Mouse (Mus musculus) inflammation-experienced regulatory T-cells, adult 6 months (primary cell): Measurements from ENCODE around the gene Thnsl2. TPM values are rescaled to one million over a fixed set of nuclear protein-coding genes. Genes with fewer than 3 reads are reported as not detected.

ENCODE experiments used
- ATAC-seq: one replicate; pipeline ENCODE4 v1.8.0; 2017
- polyA plus RNA-seq, 3 experiments: library from polyadenylated mRNA; unstranded; fragments of 100-300 nt; shearing (Covaris generic); gene quantifications; one replicate each; pipeline ENCODE4 v1.2.1; 2017

Gene Thnsl2
- polyA plus RNA-seq, 3 experiments from 2014 or later, result 0.97 to 2.7 (median 2.1) TPM

GRCm38 (mm10) chr6:71131038-71131437 lies 13.2 kb downstream of the Thnsl2 start:
- ATAC-seq, result no peak

- no peak for ATAC-seq
Observed at GRCm38 (mm10) chr6:71130269-71130668, 14.0 kb downstream of the Thnsl2 start.

- no peak for ATAC-seq
Observed at GRCm38 (mm10) chr6:71129071-71129470, 15.2 kb downstream of the Thnsl2 start.

- no peak for ATAC-seq
Observed at GRCm38 (mm10) chr6:71126290-71126689, 17.9 kb downstream of the Thnsl2 start.

DNA sequence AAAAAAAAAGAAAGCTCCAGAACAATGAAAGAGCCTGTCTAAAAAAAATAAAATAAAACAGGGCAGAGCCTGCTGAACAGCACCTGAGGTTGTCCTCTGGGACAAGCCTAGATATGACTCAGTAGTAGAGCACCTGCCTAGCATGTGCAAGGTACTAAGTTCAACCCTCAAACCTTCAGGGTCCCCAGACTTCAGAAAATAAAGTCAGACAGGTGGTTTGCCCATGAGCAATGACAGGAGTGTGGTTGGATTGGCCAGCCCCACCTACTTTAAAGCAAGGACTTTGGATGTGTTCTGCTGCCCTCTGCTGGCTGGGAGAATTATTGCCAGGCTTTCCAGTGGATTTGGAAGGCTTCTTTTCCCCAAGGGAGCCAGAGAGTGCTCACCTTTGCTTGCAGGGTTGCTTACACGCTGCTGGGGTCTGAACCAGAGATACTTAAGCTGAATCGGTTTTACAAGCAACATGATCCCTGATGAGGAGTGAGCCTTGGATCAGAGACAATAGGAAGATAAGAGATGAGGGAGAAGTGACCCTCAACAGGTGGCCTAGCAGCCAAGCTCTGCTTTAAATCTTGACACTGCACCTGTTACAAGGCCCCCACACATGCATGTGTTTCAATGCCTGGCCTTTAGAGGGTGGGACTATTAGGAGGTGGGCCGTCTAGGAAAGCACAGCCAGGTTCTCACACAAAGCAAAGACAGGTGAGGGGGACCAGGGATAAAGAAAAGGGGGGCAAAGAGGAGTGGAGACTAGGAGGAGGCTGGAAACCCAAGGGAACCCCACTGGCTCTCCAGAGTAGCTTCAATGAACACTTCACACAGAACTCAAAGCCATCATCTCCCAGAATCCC lies 19.0 kb downstream of the Thnsl2 start:
- peak; percentile 87 for ATAC-seq

GRCm38 (mm10) chr6:71119577-71120254 lies 24.5 kb downstream of the Thnsl2 start:
- peak; percentile 56 for ATAC-seq

GRCm38 (mm10) chr6:71111419-71112113 lies 32.7 kb downstream of the Thnsl2 start:
- no peak for ATAC-seq

DNA sequence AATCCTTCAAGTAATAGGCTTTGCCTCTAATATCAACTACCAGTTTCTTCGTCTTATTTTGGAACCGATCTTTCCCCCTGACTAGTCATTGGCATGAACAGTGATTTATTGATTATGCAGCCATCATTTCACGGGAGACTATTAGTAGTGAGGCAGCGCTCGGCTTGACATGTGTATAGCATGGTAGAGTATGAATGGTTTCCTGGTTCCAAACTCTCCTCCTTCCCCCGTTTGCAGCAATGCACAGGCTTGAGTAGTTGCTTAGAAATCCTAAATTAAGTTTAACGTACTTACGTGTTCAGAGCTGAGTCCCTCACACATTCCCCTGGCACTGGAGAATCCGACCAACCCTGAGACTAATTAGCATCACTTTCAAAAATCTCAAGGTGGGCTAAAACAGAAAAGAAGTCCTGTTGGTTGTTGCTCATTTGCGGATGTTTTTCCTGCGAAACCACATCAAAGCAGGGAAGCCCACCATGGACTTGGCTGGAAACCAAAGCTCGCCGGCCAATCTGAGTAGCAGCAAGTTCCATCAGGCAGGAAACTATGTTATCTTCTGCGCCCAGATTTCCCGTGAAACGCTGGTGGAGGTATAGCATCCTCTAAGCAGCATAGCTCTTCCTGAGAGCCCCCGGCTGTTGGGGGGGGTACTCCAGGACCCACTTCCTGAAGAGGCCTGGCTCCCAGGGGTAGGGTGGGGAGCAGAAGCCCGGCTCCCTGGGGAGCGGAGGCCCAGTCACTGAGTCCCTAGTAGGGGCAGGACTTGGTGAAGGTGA lies 37.9 kb downstream of the Thnsl2 start:
- ATAC-seq, result no peak

DNA sequence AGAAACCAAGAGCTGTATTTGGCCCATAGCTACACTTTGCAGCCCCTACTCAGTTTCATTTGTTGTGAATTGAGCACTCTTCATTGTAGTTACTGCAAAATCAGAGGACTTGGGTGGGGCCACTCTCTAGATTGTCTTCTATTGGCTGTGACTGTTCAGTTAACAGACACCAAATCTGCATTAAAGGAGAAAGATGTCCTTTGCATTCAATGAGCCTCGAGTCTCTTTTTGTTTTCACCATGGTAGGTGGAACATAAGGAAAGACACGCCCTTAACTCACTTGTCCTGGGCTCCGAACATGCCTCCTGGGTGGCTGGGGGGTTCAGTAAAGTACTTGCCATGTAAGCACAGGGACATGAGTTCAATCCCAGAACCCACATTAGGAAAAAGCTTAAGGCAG lies 48.1 kb downstream of the Thnsl2 start:
- ATAC-seq, result no peak

- no peak for ATAC-seq
Observed at GRCm38 (mm10) chr6:71094693-71095092, 49.5 kb downstream of the Thnsl2 start.

DNA sequence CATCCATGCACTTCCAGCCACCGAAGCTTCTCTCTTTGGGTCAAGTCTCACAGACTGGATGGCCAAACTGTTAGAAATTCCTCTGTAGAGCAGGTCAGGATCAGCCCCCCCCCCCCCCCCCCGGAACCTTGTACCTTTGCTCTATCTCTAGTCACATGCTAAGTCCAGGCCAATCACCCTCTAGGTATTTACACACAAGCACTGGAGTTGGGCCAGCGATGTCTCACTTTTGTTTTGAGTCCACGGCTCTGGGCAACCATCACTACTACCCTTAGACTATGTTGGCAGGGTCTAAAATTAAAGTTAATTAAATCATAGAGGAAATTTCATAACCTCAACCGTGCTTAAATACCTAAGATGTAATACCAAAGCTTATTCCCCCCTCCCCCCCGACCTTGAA lies 50.6 kb downstream of the Thnsl2 start:
- ATAC-seq, result no peak

DNA sequence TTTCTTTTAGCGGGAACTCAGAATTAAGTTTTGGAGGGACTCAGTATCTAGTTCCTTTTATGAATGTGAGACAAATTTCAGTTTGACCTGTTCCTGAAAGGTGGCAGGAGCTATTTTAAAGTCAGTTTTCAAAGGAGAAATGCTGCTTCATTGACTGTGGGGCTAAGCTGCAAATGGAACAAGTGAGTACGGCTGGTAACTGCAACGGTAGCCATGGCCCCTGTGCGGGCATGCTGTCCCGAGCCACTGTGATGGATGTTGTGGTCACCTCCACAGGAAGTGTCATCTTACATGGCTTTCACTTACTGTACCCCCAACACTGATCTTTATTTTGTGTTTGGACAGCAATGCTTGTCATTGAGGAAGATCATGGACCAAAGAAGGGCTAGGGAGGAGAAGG lies 53.8 kb downstream of the Thnsl2 start:
- ATAC-seq, result no peak

GRCm38 (mm10) chr6:71089735-71090134 lies 54.5 kb downstream of the Thnsl2 start:
- ATAC-seq, result no peak

GRCm38 (mm10) chr6:71088992-71089391 lies 55.2 kb downstream of the Thnsl2 start:
- ATAC-seq, result no peak

GRCm38 (mm10) chr6:71083441-71083840 lies 60.8 kb downstream of the Thnsl2 start:
- ATAC-seq, result no peak

DNA sequence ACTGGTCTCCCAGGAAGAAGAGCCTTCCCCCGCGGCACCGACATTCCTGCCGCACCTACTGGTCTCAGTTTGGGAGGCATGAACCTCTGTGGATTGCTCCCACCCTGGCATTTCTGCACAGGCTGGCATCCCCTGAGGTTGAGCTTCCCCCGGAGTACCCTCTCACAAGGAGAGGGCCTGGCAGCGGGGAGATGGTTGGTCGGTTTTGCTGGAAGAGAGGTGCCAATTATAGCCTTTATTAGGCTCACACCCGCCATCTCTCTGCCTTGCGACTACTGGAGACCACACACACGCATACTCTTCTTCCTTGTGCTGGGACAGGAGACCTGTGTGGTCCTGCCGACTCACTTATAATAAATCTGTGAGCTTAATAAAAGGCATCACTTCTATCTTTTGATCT lies 62.2 kb downstream of the Thnsl2 start:
- no peak for ATAC-seq

GRCm38 (mm10) chr6:71081230-71081629 lies 63.0 kb downstream of the Thnsl2 start:
- ATAC-seq, result no peak

Other genes starting within 250 kb of the Thnsl2 start
- gene Tex37, start 225.5 kb downstream of the Thnsl2 start, polyA plus RNA-seq, result not detected
- not detected for gene Foxi3, start 187.9 kb downstream of the Thnsl2 start, polyA plus RNA-seq
- gene Fabp1, start 55.4 kb upstream of the Thnsl2 start, polyA plus RNA-seq, result not detected
- gene Krcc1, start 127.2 kb upstream of the Thnsl2 start, polyA plus RNA-seq, result 10 to 100 TPM; 93.2 to 96.1 (median 94.8) TPM
- gene Smyd1, start 177.8 kb upstream of the Thnsl2 start, polyA plus RNA-seq, result under 1 TPM in 1 of 3 experiments, not detected in 2; 0.20 TPM
- gene Cd8b1, start 178.3 kb upstream of the Thnsl2 start, polyA plus RNA-seq, result 10 to 100 TPM; 14.4 to 15.4 (median 15.0) TPM
- gene Cd8a, start 229.0 kb upstream of the Thnsl2 start, polyA plus RNA-seq, result 1 to 10 TPM in 2 of 3 experiments, under 1 TPM in 1; 0.73 to 3.4 (median 1.2) TPM